Mouse (Mus musculus): ENCODE measurements around the gene Rpl18a.

GRCm38 (mm10) chr8:70856541-70857197 lies 40.5 kb downstream of the Rpl18a start:
- TF ChIP-seq GATA1 (IDR thresholded peaks at IDR 0.05; ENCODE audit: low read length) = no peak
- TF ChIP-seq TAL1 (IDR thresholded peaks at IDR 0.05; ENCODE audit: low read length) = no peak

All from erythroblast, embryonic 14.5 days (primary cell).